Mouse (Mus musculus): ENCODE measurements around the gene Net1.
"Not testable (repeated sequence)": the region's sequence is repeated elsewhere in the genome, so short reads cannot be mapped to it uniquely, and the experiment has no call there.

Net1 gene

GRCm38 (mm10) chr13:3890061-3890460 lies 28.0 kb downstream of the Net1 start:
- DNase-seq (ENCODE audit: low spot score) = no peak

GRCm38 (mm10) chr13:3889111-3889510 lies 28.9 kb downstream of the Net1 start:
- no peak for DNase-seq (ENCODE audit: low spot score)

- DNase-seq (ENCODE audit: low spot score) = no peak
Observed at GRCm38 (mm10) chr13:3886663-3887062, 31.4 kb downstream of the Net1 start.

GRCm38 (mm10) chr13:3877679-3878220 lies 40.3 kb downstream of the Net1 start:
- no peak for DNase-seq (ENCODE audit: low spot score)

GRCm38 (mm10) chr13:3877185-3877584 lies 40.8 kb downstream of the Net1 start:
- no peak for DNase-seq (ENCODE audit: low spot score)

GRCm38 (mm10) chr13:3876448-3876847 lies 41.6 kb downstream of the Net1 start:
- DNase-seq (ENCODE audit: low spot score) = no peak

DNA sequence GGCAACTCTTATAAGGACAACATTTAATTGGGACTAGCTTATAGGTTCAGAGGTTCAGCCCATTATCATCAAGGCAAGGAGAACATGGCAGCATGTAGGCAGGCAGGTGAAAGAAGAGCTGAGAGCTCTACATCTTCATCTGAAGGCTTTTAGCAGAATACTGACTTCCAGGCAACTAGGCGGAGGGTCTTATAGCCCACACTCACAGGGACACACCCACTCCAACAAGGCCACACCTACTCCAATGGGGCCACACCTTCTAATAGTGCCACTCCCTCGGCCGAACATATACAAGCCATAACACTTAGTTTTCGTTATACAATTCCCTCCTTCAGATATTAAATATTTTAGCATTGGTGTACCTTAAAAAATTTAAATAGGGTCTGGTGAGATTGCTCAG lies 45.2 kb downstream of the Net1 start:
- DNase-seq (ENCODE audit: low spot score) = no peak

DNA sequence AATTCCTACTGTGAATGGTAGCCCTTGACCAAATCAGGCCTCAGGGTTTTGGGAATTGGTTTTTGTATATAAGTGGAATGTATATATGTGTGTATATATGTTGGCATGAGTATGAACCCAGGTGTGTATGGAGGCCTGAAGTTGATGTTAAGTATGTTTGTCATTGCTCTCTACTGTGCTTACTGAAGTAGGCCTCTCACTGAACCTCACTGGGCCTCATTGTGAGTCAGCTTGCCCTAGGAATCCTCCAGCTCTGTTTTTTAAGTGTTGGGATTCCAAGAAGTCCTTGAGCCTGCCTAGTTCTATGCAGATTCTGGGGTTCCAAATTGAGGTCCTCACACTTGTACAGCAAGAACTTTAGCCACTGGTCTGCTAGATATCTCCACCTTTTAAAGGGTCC lies 48.1 kb downstream of the Net1 start:
- no peak for DNase-seq (ENCODE audit: low spot score)

DNA sequence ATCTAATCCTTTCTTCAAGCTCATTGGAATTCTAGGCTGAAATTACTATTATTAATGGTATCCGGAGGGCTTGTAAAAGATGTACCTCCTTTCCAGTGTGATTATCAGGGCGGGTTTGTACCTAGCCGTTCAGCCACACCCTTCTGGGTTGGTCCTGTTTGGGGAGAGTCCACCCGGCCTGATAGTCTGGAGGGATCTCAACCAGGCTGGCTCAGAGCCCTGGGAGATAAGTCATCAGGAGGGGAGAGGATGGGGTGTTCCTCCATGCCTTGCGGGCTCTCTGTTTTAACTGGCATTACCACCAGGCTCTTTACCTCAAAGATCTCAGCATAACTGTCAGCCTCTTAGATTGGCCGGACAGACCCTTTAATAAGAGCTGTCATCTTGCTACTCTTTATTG lies 50.9 kb downstream of the Net1 start:
- no peak for DNase-seq (ENCODE audit: low spot score)

GRCm38 (mm10) chr13:3866355-3867052 lies 51.5 kb downstream of the Net1 start:
- DNase-seq (ENCODE audit: low spot score) = no peak

DNA sequence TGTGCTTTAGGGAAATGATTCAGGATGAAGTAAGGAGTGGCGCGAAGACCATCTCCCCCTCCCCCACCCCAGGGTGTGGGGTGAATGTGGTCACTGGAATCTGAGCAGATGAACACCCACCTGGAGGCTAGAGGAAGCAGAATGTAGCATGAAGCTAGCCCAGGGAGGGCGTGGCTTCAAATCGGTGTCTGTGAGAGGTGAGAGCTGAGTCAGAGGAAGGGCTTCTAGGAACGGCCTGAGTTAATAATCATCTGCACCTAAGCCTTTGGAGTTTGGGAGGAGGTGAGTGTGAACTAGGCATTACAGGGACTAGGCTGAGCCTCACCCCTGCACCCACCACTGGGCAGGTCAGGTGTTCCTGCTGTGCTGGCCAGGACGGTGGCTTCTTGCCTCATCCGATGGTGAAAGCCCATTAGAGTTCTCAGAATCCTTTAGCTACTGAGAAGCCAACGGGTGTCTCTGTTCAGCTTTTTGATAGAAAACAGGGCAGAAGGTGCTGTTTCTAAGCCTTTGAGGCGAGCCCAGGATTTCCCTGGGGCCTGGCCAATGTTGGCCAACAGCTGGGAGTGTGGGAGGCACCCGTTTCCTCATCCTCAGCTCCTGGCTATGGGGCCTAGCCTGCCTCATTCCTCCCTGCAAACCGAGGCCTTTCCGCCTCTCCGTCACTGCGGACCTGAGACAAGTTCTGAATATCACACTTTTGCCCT lies 52.2 kb downstream of the Net1 start:
- DNase-seq (ENCODE audit: low spot score) = no peak

GRCm38 (mm10) chr13:3862922-3863580 lies 55.0 kb downstream of the Net1 start:
- DNase-seq (ENCODE audit: low spot score) = no peak

- DNase-seq (ENCODE audit: low spot score) = no peak
Observed at GRCm38 (mm10) chr13:3862325-3862724, 55.7 kb downstream of the Net1 start.

GRCm38 (mm10) chr13:3861251-3861650 lies 56.8 kb downstream of the Net1 start:
- no peak for DNase-seq (ENCODE audit: low spot score)

- DNase-seq (ENCODE audit: low spot score) = no peak
Observed at GRCm38 (mm10) chr13:3856252-3856651, 61.8 kb downstream of the Net1 start.

- no peak for DNase-seq (ENCODE audit: low spot score)
Observed at GRCm38 (mm10) chr13:3854856-3855255, 63.2 kb downstream of the Net1 start.

DNA sequence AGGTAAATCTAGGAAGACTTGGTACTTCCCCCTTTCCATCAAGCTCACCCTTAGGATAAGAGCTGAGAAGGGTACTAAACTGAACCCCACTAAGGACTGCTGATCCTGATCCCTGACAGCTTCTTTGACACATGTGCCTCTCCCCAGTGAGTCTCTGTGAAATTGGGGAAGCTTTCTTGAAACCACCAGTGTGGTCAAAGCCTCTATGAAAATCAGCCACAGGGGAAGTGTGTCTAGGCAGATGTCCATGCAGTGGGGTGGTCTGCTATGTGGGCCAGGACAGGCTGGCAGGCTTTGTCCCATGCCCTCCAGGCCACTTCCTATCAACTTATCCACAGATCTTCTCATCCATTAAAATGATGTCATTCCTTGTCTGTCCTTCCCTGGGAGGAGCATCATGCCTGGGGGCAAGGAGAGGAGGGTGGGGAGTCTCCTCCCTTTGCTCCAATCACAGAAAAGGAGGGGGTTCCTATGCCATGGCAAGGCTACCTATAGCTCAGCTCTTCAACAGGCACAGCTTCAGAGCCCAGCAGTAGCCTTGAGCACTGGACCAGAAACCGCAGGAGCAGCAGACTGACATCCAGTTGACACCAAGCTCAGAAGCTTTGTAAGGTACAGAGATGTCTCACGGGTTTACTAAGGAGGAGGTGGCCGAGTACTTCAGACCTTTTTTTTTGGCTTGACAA lies 64.2 kb downstream of the Net1 start, which contains the start of gene Calm5:
Gene Calm5 (plus strand): TSS at position 526 of the 686 bp plus-strand sequence.
- DNase-seq (ENCODE audit: low spot score) = not testable (repeated sequence)

DNA sequence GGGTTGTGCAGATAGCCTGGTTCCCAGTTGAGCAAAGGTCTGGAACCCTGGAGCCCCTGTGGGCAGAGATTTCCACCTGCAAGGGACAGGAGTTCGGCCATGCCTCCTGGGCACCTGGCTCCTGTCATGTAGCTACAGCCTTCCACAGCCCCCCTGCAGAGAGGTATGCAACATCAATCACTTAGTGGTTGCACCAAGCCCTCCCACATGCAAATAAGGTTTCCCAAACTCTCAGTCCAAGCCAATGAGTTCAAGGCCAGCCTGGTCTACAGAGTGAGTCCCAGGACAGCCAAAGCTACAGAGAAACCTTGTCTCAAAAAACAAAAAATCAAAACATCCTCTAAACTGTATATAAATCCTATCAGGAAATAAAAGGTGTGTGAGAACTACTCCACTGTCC lies 67.7 kb downstream of the Net1 start:
- no peak for DNase-seq (ENCODE audit: low spot score)

GRCm38 (mm10) chr13:3840662-3841061 lies 77.4 kb downstream of the Net1 start:
- DNase-seq (ENCODE audit: low spot score) = not testable (repeated sequence)

DNA sequence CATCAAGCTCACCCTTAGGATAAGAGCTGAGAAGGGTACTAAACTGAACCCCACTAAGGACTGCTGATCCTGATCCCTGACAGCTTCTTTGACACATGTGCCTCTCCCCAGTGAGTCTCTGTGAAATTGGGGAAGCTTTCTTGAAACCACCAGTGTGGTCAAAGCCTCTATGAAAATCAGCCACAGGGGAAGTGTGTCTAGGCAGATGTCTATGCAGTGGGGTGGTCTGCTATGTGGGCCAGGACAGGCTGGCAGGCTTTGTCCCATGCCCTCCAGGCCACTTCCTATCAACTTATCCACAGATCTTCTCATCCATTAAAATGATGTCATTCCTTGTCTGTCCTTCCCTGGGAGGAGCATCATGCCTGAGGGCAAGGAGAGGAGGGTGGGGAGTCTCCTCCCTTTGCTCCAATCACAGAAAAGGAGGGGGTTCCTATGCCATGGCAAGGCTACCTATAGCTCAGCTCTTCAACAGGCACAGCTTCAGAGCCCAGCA lies 80.7 kb downstream of the Net1 start, which contains the start of gene Calm4:
Gene Calm4 (plus strand): TSS at position 446 of the 496 bp plus-strand sequence.
- DNase-seq (ENCODE audit: low spot score) = not testable (repeated sequence)

DNA sequence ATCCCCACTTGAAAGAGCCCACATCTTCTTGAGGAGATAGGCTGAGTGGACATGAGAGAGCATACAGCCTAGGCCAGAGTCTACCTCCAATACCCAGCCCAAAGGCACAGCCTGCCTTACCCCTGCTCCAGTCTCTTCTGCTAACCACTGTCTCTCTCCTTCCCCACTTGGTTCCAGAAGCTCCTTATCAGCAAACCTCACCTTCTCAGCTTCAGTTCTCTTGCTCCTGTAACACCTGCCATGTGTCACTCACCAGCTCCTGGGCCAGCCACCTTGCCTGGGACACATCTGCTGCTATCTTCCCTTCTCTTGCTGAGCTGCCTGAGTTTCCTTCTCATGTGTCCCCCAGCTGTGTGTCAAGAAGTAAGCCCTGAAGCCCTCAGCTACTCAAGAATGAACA lies 84.4 kb downstream of the Net1 start:
- not testable (repeated sequence) for DNase-seq (ENCODE audit: low spot score)

GRCm38 (mm10) chr13:3832450-3832849 lies 85.6 kb downstream of the Net1 start:
- no peak for DNase-seq (ENCODE audit: low spot score)
